In the genomic region with DNA sequence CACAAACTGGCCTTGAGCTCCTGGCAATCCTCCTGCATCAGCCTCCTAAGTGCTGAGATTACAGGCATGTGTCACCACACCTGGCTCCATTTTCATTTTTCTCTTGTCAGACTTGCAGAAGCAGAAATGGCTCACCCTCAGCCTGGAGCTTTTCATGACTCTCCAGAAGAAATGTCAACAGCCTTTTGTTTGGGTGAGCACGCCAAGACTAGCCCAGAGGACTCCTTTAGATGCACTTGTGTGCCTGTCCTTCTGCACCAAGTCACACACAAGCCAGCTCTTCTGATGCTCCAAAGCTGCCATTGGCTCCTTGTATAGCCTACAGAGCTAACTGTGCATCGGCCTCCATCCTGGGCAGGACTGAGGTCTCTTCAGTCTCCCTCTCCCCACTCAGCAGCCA, we compare ENCODE assay signal across 28 mouse cellular contexts.
A peak's percentile ranks its signal among the peaks of the same experiment; 100 is the strongest.
DNase-seq lines count a peak whose midpoint lies in the region; ATAC-seq and TF ChIP-seq lines count a peak whose summit lies in the region.
"Had no signal": no experiment of that assay in that cellular context is flagged by ENCODE, and none has a peak within 500 bp of the region (broad histone marks: within the 10 kb centered on the region; RNA-seq: fewer than 3 reads in every experiment).

No protein-coding gene starts in this region.

- no peaks in the 10 kb centered on the region for H3K27me3 ChIP-seq in stomach, postnatal 0 days (ENCODE audit: control insufficient read depth, insufficient read depth, low read length)
- H3K27me3 ChIP-seq: forebrain, embryonic 15.5 days; heart, embryonic 15.5 days; hindbrain, embryonic 12.5 days; limb, embryonic 15.5 days; lung, embryonic 15.5 days had no signal

- H3K36me3 ChIP-seq in stomach, postnatal 0 days (ENCODE audit: control insufficient read depth, insufficient read depth, low read length): no peaks in the 10 kb centered on the region
- H3K36me3 ChIP-seq: embryonic facial prominence, embryonic 13.5 days; forebrain, embryonic 10.5 days; forebrain, embryonic 15.5 days; heart, embryonic 10.5 days; heart, embryonic 15.5 days; hindbrain, embryonic 12.5 days; limb, embryonic 10.5 days; limb, embryonic 15.5 days; liver, embryonic 15.5 days; lung, embryonic 15.5 days had no signal

- no peak overlapping the region for H3K27ac ChIP-seq in stomach, postnatal 0 days (replicated peaks)
- H3K27ac ChIP-seq: embryonic facial prominence, embryonic 13.5 days; forebrain, embryonic 10.5 days; forebrain, embryonic 15.5 days; heart, embryonic 10.5 days; heart, embryonic 15.5 days; hindbrain, embryonic 12.5 days; limb, embryonic 10.5 days; limb, embryonic 15.5 days; liver, embryonic 15.5 days; lung, embryonic 15.5 days had no signal

- H3K9ac ChIP-seq in stomach, postnatal 0 days (ENCODE audit: low read length): no peak overlapping the region
- H3K9ac ChIP-seq: embryonic facial prominence, embryonic 13.5 days; forebrain, embryonic 15.5 days; heart, embryonic 15.5 days; hindbrain, embryonic 12.5 days; limb, embryonic 15.5 days; liver, embryonic 15.5 days; lung, embryonic 15.5 days had no signal

- 59% methylated on average over 2 of the region's 2 CpGs for WGBS in stomach, postnatal 0 days

- no peak for ATAC-seq in stomach, postnatal 0 days (ENCODE audit: low FRiP score, low TSS enrichment)
- ATAC-seq: forebrain, embryonic 15.5 days; intestine, embryonic 16.5 days; midbrain, embryonic 16.5 days had no signal

- peak; percentile 85 for DNase-seq in heart, adult 11 months
- DNase-seq in heart, postnatal 36 days: no peak
- DNase-seq in lung, postnatal 36 days: peak; percentile 54
- no peak for DNase-seq in lung, postnatal 4 days
- DNase-seq in 3T3-L1 (ENCODE audit: low read depth, low spot score): peak; percentile 7
- peak; percentile 28 for DNase-seq in urinary bladder, postnatal 14 days (ENCODE audit: low spot score)
- no peak for DNase-seq in stomach, postnatal 0 days (ENCODE audit: low spot score)
- DNase-seq: adrenal gland, postnatal 25 days; cerebellum, adult 18-20 months; cerebellum, postnatal 10 days; kidney, adult 8-10 months; kidney, postnatal 10 days; layer of hippocampus, adult 9-11 months; thymus, adult 18-20 months; thymus, postnatal 25 days had no signal

- H3K9me3 ChIP-seq in stomach, postnatal 0 days (ENCODE audit: control insufficient read depth, low read length): no peaks in the 10 kb centered on the region
- H3K9me3 ChIP-seq: embryonic facial prominence, embryonic 13.5 days; forebrain, embryonic 10.5 days; forebrain, embryonic 15.5 days; heart, embryonic 10.5 days; heart, embryonic 15.5 days; hindbrain, embryonic 12.5 days; limb, embryonic 10.5 days; limb, embryonic 15.5 days; liver, embryonic 15.5 days; lung, embryonic 15.5 days had no signal

- H3K4me1 ChIP-seq in stomach, postnatal 0 days (replicated peaks; ENCODE audit: control insufficient read depth, insufficient read depth): peaks cover 13% of the 10 kb centered on the region

- no peak overlapping the region for H3K4me3 ChIP-seq in stomach, postnatal 0 days (ENCODE audit: low read depth, low read length)
- H3K4me3 ChIP-seq: embryonic facial prominence, embryonic 13.5 days; forebrain, embryonic 10.5 days; forebrain, embryonic 15.5 days; heart, embryonic 10.5 days; heart, embryonic 15.5 days; hindbrain, embryonic 12.5 days; limb, embryonic 10.5 days; limb, embryonic 15.5 days; liver, embryonic 15.5 days; lung, embryonic 15.5 days had no signal

- intact Hi-C loops in heart, postnatal 36 days (cut with DNase I): loop anchor here (5.0 kb wide), 1 partner anchor 79 kb away; no protein-coding TSS in a partner anchor

- H3K4me2 ChIP-seq in stomach, postnatal 0 days (replicated peaks; ENCODE audit: low read depth): no peak overlapping the region
- H3K4me2 ChIP-seq: embryonic facial prominence, embryonic 13.5 days; forebrain, embryonic 15.5 days; heart, embryonic 15.5 days; hindbrain, embryonic 12.5 days; limb, embryonic 15.5 days; liver, embryonic 15.5 days; lung, embryonic 15.5 days; midbrain, embryonic 11.5 days had no signal

- TF ChIP-seq EP300 in stomach, postnatal 0 days (optimal IDR thresholded peaks at IDR 0.05): no peak

- no peak for TF ChIP-seq CTCF in stomach, postnatal 0 days (IDR thresholded peaks at IDR 0.05; ENCODE audit: low read depth)

Comparison
In these comparisons a context has a peak if more than half of its experiments do, and no peak if none do; other contexts are left out.
1. DNase-seq: peak in heart, adult 11 months (single experiment), lung, postnatal 36 days (single experiment), 3T3-L1 (single experiment) and urinary bladder, postnatal 14 days (single experiment); none in heart, postnatal 36 days (0 of 2), lung, postnatal 4 days (0 of 2) and stomach, postnatal 0 days (single experiment).